Mouse (Mus musculus): ENCODE results near the gene Gpatch8. TPM values are rescaled to one million over a fixed set of nuclear protein-coding genes. Genes with fewer than 3 reads are reported as not detected.
A peak's percentile ranks its signal among the peaks of the same experiment; 100 is the strongest.

The Gpatch8 gene
- polyA plus RNA-seq, 1 experiment: 62.3 TPM

GRCm38 (mm10) chr11:102586445-102587130 lies 30.4 kb upstream of the Gpatch8 start:
- H3K4me3 ChIP-seq (ENCODE audit: insufficient read depth, low read length): no peak overlapping the region
- TF ChIP-seq POLR2A (IDR thresholded peaks at IDR 0.05; ENCODE audit: extremely low read depth, insufficient read depth, low read length) (no peak), CTCF (IDR thresholded peaks at IDR 0.05; ENCODE audit: extremely low read depth, insufficient read depth, low read length) (no peak)
- no peak overlapping the region for H3K27ac ChIP-seq (ENCODE audit: insufficient read depth, low read length)
- no peaks in the 10 kb centered on the region for H3K4me1 ChIP-seq (ENCODE audit: control insufficient read depth, insufficient read depth, low read length)

GRCm38 (mm10) chr11:102582736-102583135 lies 26.5 kb upstream of the Gpatch8 start:
- TF ChIP-seq POLR2A (IDR thresholded peaks at IDR 0.05; ENCODE audit: extremely low read depth, insufficient read depth, low read length): no peak
- TF ChIP-seq CTCF (IDR thresholded peaks at IDR 0.05; ENCODE audit: extremely low read depth, insufficient read depth, low read length): no peak
- H3K4me3 ChIP-seq (ENCODE audit: insufficient read depth, low read length): no peak overlapping the region
- H3K27ac ChIP-seq (ENCODE audit: insufficient read depth, low read length): no peak overlapping the region
- no peaks in the 10 kb centered on the region for H3K4me1 ChIP-seq (ENCODE audit: control insufficient read depth, insufficient read depth, low read length)

GRCm38 (mm10) chr11:102582016-102582610 lies 25.9 kb upstream of the Gpatch8 start:
- H3K4me1 ChIP-seq (ENCODE audit: control insufficient read depth, insufficient read depth, low read length): no peaks in the 10 kb centered on the region
- no peak overlapping the region for H3K4me3 ChIP-seq (ENCODE audit: insufficient read depth, low read length)
- H3K27ac ChIP-seq (ENCODE audit: insufficient read depth, low read length): no peak overlapping the region
- TF ChIP-seq POLR2A (IDR thresholded peaks at IDR 0.05; ENCODE audit: extremely low read depth, insufficient read depth, low read length): no peak
- TF ChIP-seq CTCF (IDR thresholded peaks at IDR 0.05; ENCODE audit: extremely low read depth, insufficient read depth, low read length): no peak

- TF ChIP-seq POLR2A (IDR thresholded peaks at IDR 0.05; ENCODE audit: extremely low read depth, insufficient read depth, low read length): no peak
- TF ChIP-seq CTCF (IDR thresholded peaks at IDR 0.05; ENCODE audit: extremely low read depth, insufficient read depth, low read length): no peak
- Histone ChIP-seq H3K27ac (ENCODE audit: insufficient read depth, low read length) (no peak overlapping the region; the same call in 1 of the 2 replicates), H3K4me3 (ENCODE audit: insufficient read depth, low read length) (no peak overlapping the region), H3K4me1 (ENCODE audit: control insufficient read depth, insufficient read depth, low read length) (no peaks in the 10 kb centered on the region)
These were observed 25.3 kb upstream of the Gpatch8 start for GRCm38 (mm10) chr11:102581281-102582015.

DNA sequence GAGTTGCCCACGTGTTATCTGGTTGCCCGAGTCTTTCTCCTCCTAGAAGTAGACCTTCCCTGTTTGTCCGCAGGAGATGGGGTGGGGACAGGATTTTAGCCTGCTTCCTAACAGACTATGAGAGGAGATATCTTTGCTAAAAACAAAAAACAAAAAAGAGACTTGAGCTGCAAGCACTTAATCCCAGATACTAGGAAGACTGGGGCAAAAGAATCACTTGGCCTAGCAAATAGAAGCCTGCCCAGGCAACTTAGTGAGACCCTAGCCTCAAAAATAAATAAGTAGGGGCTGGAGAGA lies 23.8 kb upstream of the Gpatch8 start:
- no peak overlapping the region for H3K27ac ChIP-seq (ENCODE audit: insufficient read depth, low read length)

GRCm38 (mm10) chr11:102579165-102580033 lies 23.2 kb upstream of the Gpatch8 start, which contains the start of gene Gm11627:
Gm11627 (minus strand) TSS chr11:102579461.
- no peak for TF ChIP-seq POLR2A (IDR thresholded peaks at IDR 0.05; ENCODE audit: extremely low read depth, insufficient read depth, low read length)
- TF ChIP-seq CTCF (IDR thresholded peaks at IDR 0.05; ENCODE audit: extremely low read depth, insufficient read depth, low read length): no peak
- Histone ChIP-seq H3K27ac (ENCODE audit: insufficient read depth, low read length) (no peak within 1 kb of the TSS), H3K4me3 (ENCODE audit: insufficient read depth, low read length) (peak within 1 kb of the TSS; percentile 1; the same call in 1 of the 2 replicates), H3K4me1 (ENCODE audit: control insufficient read depth, insufficient read depth, low read length) (no peaks in the 10 kb centered on the region)

More for the DNA sequence above, 23.8 kb upstream of the Gpatch8 start:
- no peak overlapping the region for H3K4me3 ChIP-seq (ENCODE audit: insufficient read depth, low read length)
- TF ChIP-seq POLR2A (IDR thresholded peaks at IDR 0.05; ENCODE audit: extremely low read depth, insufficient read depth, low read length): no peak
- TF ChIP-seq CTCF (IDR thresholded peaks at IDR 0.05; ENCODE audit: extremely low read depth, insufficient read depth, low read length): no peak
- H3K4me1 ChIP-seq (ENCODE audit: control insufficient read depth, insufficient read depth, low read length): no peaks in the 10 kb centered on the region

GRCm38 (mm10) chr11:102578341-102579118 lies 22.3 kb upstream of the Gpatch8 start:
- no peak overlapping the region for H3K27ac ChIP-seq (ENCODE audit: insufficient read depth, low read length)
- no peaks in the 10 kb centered on the region for H3K4me1 ChIP-seq (ENCODE audit: control insufficient read depth, insufficient read depth, low read length)
- TF ChIP-seq POLR2A (IDR thresholded peaks at IDR 0.05; ENCODE audit: extremely low read depth, insufficient read depth, low read length): no peak
- peak; percentile 71 for TF ChIP-seq CTCF (IDR thresholded peaks at IDR 0.05; ENCODE audit: extremely low read depth, insufficient read depth, low read length)
- H3K4me3 ChIP-seq (ENCODE audit: insufficient read depth, low read length): peak overlapping the region; percentile 1; the same call in 1 of the 2 replicates

GRCm38 (mm10) chr11:102576050-102576754 lies 20.0 kb upstream of the Gpatch8 start:
- no peak overlapping the region for H3K4me3 ChIP-seq (ENCODE audit: insufficient read depth, low read length)
- H3K27ac ChIP-seq (ENCODE audit: insufficient read depth, low read length): no peak overlapping the region
- TF ChIP-seq CTCF (IDR thresholded peaks at IDR 0.05; ENCODE audit: extremely low read depth, insufficient read depth, low read length) (no peak), POLR2A (IDR thresholded peaks at IDR 0.05; ENCODE audit: extremely low read depth, insufficient read depth, low read length) (no peak)
- H3K4me1 ChIP-seq (ENCODE audit: control insufficient read depth, insufficient read depth, low read length): no peaks in the 10 kb centered on the region
